Mouse (Mus musculus) C3H10T1/2 (cell line): Measurements from ENCODE around the gene Btbd9. TPM values are rescaled to one million over a fixed set of nuclear protein-coding genes. Genes with fewer than 3 reads are reported as not detected.

Experiments
- polyA plus RNA-seq, 2 experiments: library from polyadenylated mRNA; unstranded; fragments of >200 nt; fragmentation: generic; extraction: Trizol; gene quantifications; one replicate each; pipeline ENCODE4 v1.2.1; 2012; ENCODE audit warnings: missing spikeins in 2 of 2

Gene Btbd9
- polyA plus RNA-seq: 10 to 100 TPM in 1 of 2 experiments, 1 to 10 TPM in 1; 9.0 to 22.7 TPM

GRCm38 (mm10) chr17:30575941-30576773 lies at the start of gene Btbd9:
Gene Btbd9 (minus strand): TSS chr17:30576488.

DNA sequence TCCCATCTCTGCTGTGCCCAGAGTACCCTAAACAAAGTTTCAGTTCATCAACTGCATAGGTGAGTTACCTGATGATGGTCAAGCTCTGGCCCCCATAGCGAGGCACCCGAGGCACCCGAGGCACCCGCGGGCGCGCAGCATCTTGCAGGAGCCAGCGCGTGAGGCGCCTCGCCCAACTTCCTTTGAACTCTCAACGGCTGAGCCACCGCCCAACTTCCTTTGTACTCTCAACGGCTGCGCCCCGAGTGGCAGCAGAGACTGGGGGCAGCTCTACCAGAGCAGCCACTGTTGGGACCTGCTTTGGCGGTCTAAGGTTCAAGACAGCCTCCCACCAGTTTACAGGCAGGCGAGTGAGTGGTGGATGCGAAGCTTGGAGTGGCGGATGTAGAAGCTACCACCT lies 47.8 kb upstream of the Btbd9 start, which contains the start of gene Dnah8:
Gene Dnah8 (plus strand): TSS at position 223 of the 400 bp plus-strand sequence.

Other genes starting within 250 kb of the Btbd9 start
- under 1 TPM in 1 of 2 experiments, not detected in 1; 0.07 TPM for gene Dnah8, start 47.9 kb upstream of the Btbd9 start, polyA plus RNA-seq
- gene Glo1, start 50.4 kb upstream of the Btbd9 start, polyA plus RNA-seq: 100 to 1,000 TPM in 1 of 2 experiments, 10 to 100 TPM in 1; 98.0 to 203 TPM